Mouse (Mus musculus): ENCODE measurements around the gene Pcca. TPM values are rescaled to one million over a fixed set of nuclear protein-coding genes. Genes with fewer than 3 reads are reported as not detected.

The Pcca gene
- polyA plus RNA-seq, 1 experiment from 2014 or later = 22.0 TPM

GRCm38 (mm10) chr14:122608323-122608722 is 74.2 kb downstream of the Pcca start:
- Histone ChIP-seq H3K4me1 (peaks cover 13% of the 10 kb centered on the region; the same call in 1 of the 2 replicates), H3K9ac (no peak overlapping the region), H3K27ac (replicated peaks) (peak overlapping the region; percentile 85; the same call in 1 of the 2 replicates), H3K36me3 (no peaks in the 10 kb centered on the region), H3K27me3 (no peaks in the 10 kb centered on the region), H3K9me3 (replicated peaks) (no peaks in the 10 kb centered on the region), H3K4me2 (replicated peaks) (no peak overlapping the region), H3K4me3 (replicated peaks) (no peak overlapping the region)
- ATAC-seq (ENCODE audit: insufficient number of reproducible peaks, low FRiP score, low TSS enrichment, low read depth) = no peak
- WGBS = 73% methylated on average over 2 of the region's 2 CpGs

- H3K4me3 ChIP-seq (replicated peaks) = no peak overlapping the region
- no peak overlapping the region for H3K9ac ChIP-seq
- H3K4me2 ChIP-seq (replicated peaks) = no peak overlapping the region
- no peak for ATAC-seq (ENCODE audit: insufficient number of reproducible peaks, low FRiP score, low TSS enrichment, low read depth)
- H3K27ac ChIP-seq (replicated peaks) = no peak overlapping the region
- no peaks in the 10 kb centered on the region for H3K9me3 ChIP-seq (replicated peaks)
- 83% methylated on average over 4 of the region's 4 CpGs for WGBS
- H3K27me3 ChIP-seq = no peaks in the 10 kb centered on the region
- no peaks in the 10 kb centered on the region for H3K36me3 ChIP-seq
- peaks cover 13% of the 10 kb centered on the region; the same call in 1 of the 2 replicates for H3K4me1 ChIP-seq
These were observed 76.9 kb downstream of the Pcca start for GRCm38 (mm10) chr14:122611035-122611434.

- Histone ChIP-seq H3K4me2 (replicated peaks) (no peak overlapping the region), H3K27ac (replicated peaks) (no peak overlapping the region), H3K36me3 (no peaks in the 10 kb centered on the region), H3K4me1 (peaks cover 8% of the 10 kb centered on the region; the same call in 1 of the 2 replicates), H3K9me3 (replicated peaks) (no peaks in the 10 kb centered on the region), H3K27me3 (no peaks in the 10 kb centered on the region), H3K9ac (no peak overlapping the region), H3K4me3 (replicated peaks) (no peak overlapping the region)
- WGBS = 75% methylated on average over 3 of the region's 3 CpGs
- no peak for ATAC-seq (ENCODE audit: insufficient number of reproducible peaks, low FRiP score, low TSS enrichment, low read depth)
These were observed 78.2 kb downstream of the Pcca start for GRCm38 (mm10) chr14:122612317-122612716.

- H3K4me3 ChIP-seq (replicated peaks) = no peak overlapping the region
These were observed 83.5 kb downstream of the Pcca start for GRCm38 (mm10) chr14:122617656-122618055.

GRCm38 (mm10) chr14:122633416-122633815 is 99.3 kb downstream of the Pcca start:
- H3K36me3 ChIP-seq = no peaks in the 10 kb centered on the region
- no peak for ATAC-seq (ENCODE audit: insufficient number of reproducible peaks, low FRiP score, low TSS enrichment, low read depth)
- H3K9me3 ChIP-seq (replicated peaks) = no peaks in the 10 kb centered on the region
- no peak overlapping the region for H3K4me3 ChIP-seq (replicated peaks)
- no peak overlapping the region for H3K4me2 ChIP-seq (replicated peaks)
- H3K27ac ChIP-seq (replicated peaks) = no peak overlapping the region
- WGBS = 95% methylated on average over 2 of the region's 2 CpGs
- H3K4me1 ChIP-seq = no peaks in the 10 kb centered on the region
- H3K27me3 ChIP-seq = no peaks in the 10 kb centered on the region
- no peak overlapping the region for H3K9ac ChIP-seq

More at GRCm38 (mm10) chr14:122617656-122618055, 83.5 kb downstream of the Pcca start:
- H3K4me1 ChIP-seq = no peaks in the 10 kb centered on the region
- 86% methylated on average over 2 of the region's 2 CpGs for WGBS
- H3K4me2 ChIP-seq (replicated peaks) = no peak overlapping the region
- H3K27ac ChIP-seq (replicated peaks) = no peak overlapping the region
- no peaks in the 10 kb centered on the region for H3K9me3 ChIP-seq (replicated peaks)
- H3K27me3 ChIP-seq = no peaks in the 10 kb centered on the region
- ATAC-seq (ENCODE audit: insufficient number of reproducible peaks, low FRiP score, low TSS enrichment, low read depth) = no peak
- H3K36me3 ChIP-seq = no peaks in the 10 kb centered on the region
- H3K9ac ChIP-seq = no peak overlapping the region

GRCm38 (mm10) chr14:122636601-122637000 is 102.5 kb downstream of the Pcca start:
- H3K27ac ChIP-seq (replicated peaks) = no peak overlapping the region
- H3K4me3 ChIP-seq (replicated peaks) = no peak overlapping the region
- 53% methylated on average over 6 of the region's 6 CpGs for WGBS
- no peaks in the 10 kb centered on the region for H3K9me3 ChIP-seq (replicated peaks)
- H3K9ac ChIP-seq = no peak overlapping the region
- no peak overlapping the region for H3K4me2 ChIP-seq (replicated peaks)
- ATAC-seq (ENCODE audit: insufficient number of reproducible peaks, low FRiP score, low TSS enrichment, low read depth) = no peak
- H3K4me1 ChIP-seq = no peaks in the 10 kb centered on the region
- H3K36me3 ChIP-seq = no peaks in the 10 kb centered on the region
- no peaks in the 10 kb centered on the region for H3K27me3 ChIP-seq

GRCm38 (mm10) chr14:122637798-122638555 is 103.9 kb downstream of the Pcca start:
- Histone ChIP-seq H3K9me3 (replicated peaks) (no peaks in the 10 kb centered on the region), H3K4me2 (replicated peaks) (no peak overlapping the region), H3K4me1 (no peaks in the 10 kb centered on the region), H3K9ac (no peak overlapping the region), H3K27ac (replicated peaks) (no peak overlapping the region), H3K4me3 (replicated peaks) (no peak overlapping the region), H3K36me3 (no peaks in the 10 kb centered on the region), H3K27me3 (no peaks in the 10 kb centered on the region)
- WGBS = 36% methylated on average over 5 of the region's 5 CpGs
- no peak for ATAC-seq (ENCODE audit: insufficient number of reproducible peaks, low FRiP score, low TSS enrichment, low read depth)

- Histone ChIP-seq H3K27ac (replicated peaks) (no peak overlapping the region), H3K27me3 (no peaks in the 10 kb centered on the region), H3K9ac (no peak overlapping the region), H3K4me3 (replicated peaks) (no peak overlapping the region), H3K4me1 (no peaks in the 10 kb centered on the region), H3K4me2 (replicated peaks) (no peak overlapping the region), H3K9me3 (replicated peaks) (no peaks in the 10 kb centered on the region), H3K36me3 (no peaks in the 10 kb centered on the region)
- ATAC-seq (ENCODE audit: insufficient number of reproducible peaks, low FRiP score, low TSS enrichment, low read depth) = no peak
- WGBS = 77% methylated on average over 2 of the region's 2 CpGs
These were observed 105.1 kb downstream of the Pcca start for GRCm38 (mm10) chr14:122639168-122639720.

GRCm38 (mm10) chr14:122642432-122642831 is 108.3 kb downstream of the Pcca start:
- no peaks in the 10 kb centered on the region for H3K27me3 ChIP-seq
- H3K36me3 ChIP-seq = no peaks in the 10 kb centered on the region
- H3K9ac ChIP-seq = no peak overlapping the region
- H3K4me1 ChIP-seq = no peaks in the 10 kb centered on the region
- no peaks in the 10 kb centered on the region for H3K9me3 ChIP-seq (replicated peaks)
- no peak for ATAC-seq (ENCODE audit: insufficient number of reproducible peaks, low FRiP score, low TSS enrichment, low read depth)
- no peak overlapping the region for H3K4me2 ChIP-seq (replicated peaks)
- WGBS = 98% methylated on average over 1 of the region's 1 CpGs
- H3K4me3 ChIP-seq (replicated peaks) = no peak overlapping the region
- H3K27ac ChIP-seq (replicated peaks) = no peak overlapping the region

GRCm38 (mm10) chr14:122648214-122648613 is 114.1 kb downstream of the Pcca start:
- H3K9ac ChIP-seq = no peak overlapping the region
- H3K4me3 ChIP-seq (replicated peaks) = no peak overlapping the region
- H3K4me1 ChIP-seq = no peaks in the 10 kb centered on the region
- no peak overlapping the region for H3K4me2 ChIP-seq (replicated peaks)
- no peaks in the 10 kb centered on the region for H3K27me3 ChIP-seq
- no peak for ATAC-seq (ENCODE audit: insufficient number of reproducible peaks, low FRiP score, low TSS enrichment, low read depth)
- no peaks in the 10 kb centered on the region for H3K36me3 ChIP-seq
- H3K9me3 ChIP-seq (replicated peaks) = no peaks in the 10 kb centered on the region
- WGBS = 73% methylated on average over 1 of the region's 1 CpGs
- H3K27ac ChIP-seq (replicated peaks) = no peak overlapping the region

GRCm38 (mm10) chr14:122649336-122649950 is 115.3 kb downstream of the Pcca start:
- no peak for ATAC-seq (ENCODE audit: insufficient number of reproducible peaks, low FRiP score, low TSS enrichment, low read depth)
- Histone ChIP-seq H3K9me3 (replicated peaks) (no peaks in the 10 kb centered on the region), H3K9ac (no peak overlapping the region), H3K27me3 (no peaks in the 10 kb centered on the region), H3K4me2 (replicated peaks) (no peak overlapping the region), H3K4me3 (replicated peaks) (no peak overlapping the region), H3K27ac (replicated peaks) (no peak overlapping the region), H3K4me1 (no peaks in the 10 kb centered on the region), H3K36me3 (no peaks in the 10 kb centered on the region)
- WGBS = 76% methylated on average over 3 of the region's 3 CpGs
